Mouse (Mus musculus) midbrain, postnatal 0 days (tissue): ENCODE results near the gene Gm42688. TPM values are rescaled to one million over a fixed set of nuclear protein-coding genes. Genes with fewer than 3 reads are reported as not detected.
A peak's percentile ranks its signal among the peaks of the same experiment; 100 is the strongest.

Experiments used
- ATAC-seq: fragments of 200-750 bp; cut with Nextera tagmentation; 2 replicates; pipeline ENCODE4 v1.8.0; 2017; ENCODE audit warnings: moderate number of reproducible peaks, mild to moderate bottlenecking, moderate TSS enrichment, moderate library complexity; ENCODE audit not compliant: low FRiP score
- DNase-seq: peaks from one replicate; pipeline ENCODE4 v3.0.0-alpha.2; 2015; ENCODE audit warnings: low spot score
- H3K27ac ChIP-seq: fragments of 300-500 bp; sonication (generic); 2 replicates; pipeline ENCODE4 v1.5.1; 2014; ENCODE audit warnings: low read depth, mild to moderate bottlenecking, low read length, mixed read lengths
- H3K27me3 ChIP-seq: fragments of 300-500 bp; sonication (generic); 2 replicates; pipeline ENCODE4 v1.6.1; 2014; ENCODE audit warnings: low read length, control low read depth, mixed read lengths; ENCODE audit not compliant: insufficient read depth
- H3K36me3 ChIP-seq: fragments of 300-500 bp; sonication (generic); 2 replicates; pipeline ENCODE4 v1.6.1; 2014; ENCODE audit warnings: low read length, control low read depth, mixed read lengths; ENCODE audit not compliant: insufficient read depth
- H3K4me1 ChIP-seq: fragments of 300-500 bp; sonication (generic); 2 replicates; pipeline ENCODE4 v1.6.1; 2014; ENCODE audit warnings: mild to moderate bottlenecking, control low read depth, antibody characterized with exemption, low read length, mixed read lengths; ENCODE audit not compliant: insufficient read depth
- H3K4me2 ChIP-seq: fragments of 300-500 bp; sonication (generic); 2 replicates; pipeline ENCODE4 v1.6.1; 2014; ENCODE audit warnings: low read depth, mild to moderate bottlenecking, low read length, mixed read lengths; ENCODE audit not compliant: poor library complexity, severe bottlenecking
- H3K4me3 ChIP-seq: fragments of 300-500 bp; sonication (generic); 2 replicates; pipeline ENCODE4 v1.5.1; 2014; ENCODE audit warnings: low read depth, mild to moderate bottlenecking, low read length, moderate library complexity
- H3K9ac ChIP-seq: fragments of 300-500 bp; sonication (generic); replicated peaks from 2 replicates; pipeline ENCODE4 v1.6.1; 2014; ENCODE audit warnings: mild to moderate bottlenecking, low read length, moderate library complexity, mixed read lengths; ENCODE audit not compliant: poor library complexity, severe bottlenecking
- H3K9me3 ChIP-seq: fragments of 300-500 bp; sonication (generic); 2 replicates; pipeline ENCODE4 v1.6.1; 2016; ENCODE audit warnings: low read length, control low read depth
- CTCF ChIP-seq: IDR thresholded peaks from 2 replicates; pipeline ENCODE4 v1.5.1; 2016; ENCODE audit warnings: antibody characterized with exemption, mild to moderate bottlenecking
- WGBS: fragments of 180-500 bp; shearing (Covaris S2); extraction: QIAGEN DNeasy Blood & Tissue Kit; methylation state at CpG from one replicate; pipeline ENCODE4 v1.1.7; 2014; 5-methylcytosine and 5-hydroxymethylcytosine counted together
- polyA plus RNA-seq: library from polyadenylated mRNA; unstranded; fragments of >200 nt; fragmentation: Nextera tagmentation; extraction: Ambion mirVana; gene quantifications from 2 replicates; pipeline ENCODE4 v1.2.1, GENCODE M21; 2015
- total RNA-seq: library from RNA; depleted of rRNA; stranded (reverse); fragments of >200 nt; gene quantifications from 2 replicates; pipeline ENCODE4 v1.2.3, GENCODE M21; 2014

Gene Gm42688
- total and polyA plus RNA-seq, 2 experiments from 2014 or later: 3.5 to 4.4 TPM

- no peak for TF ChIP-seq CTCF
- H3K9ac ChIP-seq: no peak overlapping the region
- no peak overlapping the region for H3K4me3 ChIP-seq
- H3K4me2 ChIP-seq: no peak overlapping the region
- ATAC-seq (no peak), DNase-seq (no peak)
- no peaks in the 10 kb centered on the region for H3K36me3 ChIP-seq
- H3K27me3 ChIP-seq: no peaks in the 10 kb centered on the region
- H3K27ac ChIP-seq: no peak overlapping the region
- 67% methylated on average over 2 of the region's 2 CpGs for WGBS
- no peaks in the 10 kb centered on the region for H3K9me3 ChIP-seq
- H3K4me1 ChIP-seq: peaks cover 8% of the 10 kb centered on the region
These were observed 3.0 kb upstream of the Gm42688 start for GRCm38 (mm10) chr6:83098411-83098810.

- DNase-seq (peak; percentile 55), ATAC-seq (peak; percentile 84)
- H3K27ac ChIP-seq: peak overlapping the region; percentile 79
- H3K9me3 ChIP-seq: no peaks in the 10 kb centered on the region
- peak overlapping the region; percentile 83 for H3K9ac ChIP-seq
- under 1% methylated on average over 62 of the region's 74 CpGs for WGBS
- TF ChIP-seq CTCF: peak; percentile 56
- no peaks in the 10 kb centered on the region for H3K27me3 ChIP-seq
- H3K4me1 ChIP-seq: peaks cover 8% of the 10 kb centered on the region
- peak overlapping the region; percentile 78 for H3K4me3 ChIP-seq
- peak overlapping the region; percentile 74 for H3K4me2 ChIP-seq
- H3K36me3 ChIP-seq: peaks cover 12% of the 10 kb centered on the region; the same call in 1 of the 2 replicates
These were observed 505 bp downstream of the Gm42688 start for GRCm38 (mm10) chr6:83101688-83102556.

- Histone ChIP-seq H3K9me3 (no peaks in the 10 kb centered on the region), H3K36me3 (peaks cover 17% of the 10 kb centered on the region; the same call in 1 of the 2 replicates), H3K27ac (0 out of 2 replicates have a peak overlapping the region, but pooled peaks have one; percentile 7), H3K4me3 (peak overlapping the region; percentile 78), H3K9ac (peak overlapping the region; percentile 83), H3K27me3 (no peaks in the 10 kb centered on the region), H3K4me2 (peak overlapping the region; percentile 74), H3K4me1 (peaks cover 13% of the 10 kb centered on the region)
- ATAC-seq: no peak
- WGBS: 56% methylated on average over 11 of the region's 11 CpGs
- no peak for TF ChIP-seq CTCF
- DNase-seq: no peak
These were observed 1.8 kb downstream of the Gm42688 start for GRCm38 (mm10) chr6:83103130-83103650.

GRCm38 (mm10) chr6:83104158-83104557 lies 2.7 kb downstream of the Gm42688 start:
- Histone ChIP-seq H3K4me2 (no peak overlapping the region), H3K9ac (no peak overlapping the region), H3K27ac (no peak overlapping the region), H3K4me1 (peaks cover 18% of the 10 kb centered on the region), H3K9me3 (no peaks in the 10 kb centered on the region), H3K36me3 (peaks cover 17% of the 10 kb centered on the region; the same call in 1 of the 2 replicates), H3K27me3 (no peaks in the 10 kb centered on the region), H3K4me3 (no peak overlapping the region)
- ATAC-seq (no peak), DNase-seq (no peak)
- no peak for TF ChIP-seq CTCF
- WGBS: 70% methylated on average over 4 of the region's 4 CpGs

GRCm38 (mm10) chr6:83107566-83108400 lies 6.4 kb downstream of the Gm42688 start:
- H3K9ac ChIP-seq: no peak overlapping the region
- H3K36me3 ChIP-seq: peaks cover 17% of the 10 kb centered on the region; the same call in 1 of the 2 replicates
- H3K4me1 ChIP-seq: peaks cover 17% of the 10 kb centered on the region
- no peaks in the 10 kb centered on the region for H3K9me3 ChIP-seq
- peak overlapping the region; percentile 89 for H3K27ac ChIP-seq
- WGBS: 34% methylated on average over 13 of the region's 13 CpGs
- peak; percentile 73 for TF ChIP-seq CTCF
- peak; percentile 69 for DNase-seq
- no peaks in the 10 kb centered on the region for H3K27me3 ChIP-seq
- no peak for ATAC-seq
- H3K4me2 ChIP-seq: peak overlapping the region; percentile 88
- H3K4me3 ChIP-seq: peak overlapping the region; percentile 81; the same call in 1 of the 2 replicates
